Mouse (Mus musculus): ENCODE results near the gene Urb2.

DNA sequence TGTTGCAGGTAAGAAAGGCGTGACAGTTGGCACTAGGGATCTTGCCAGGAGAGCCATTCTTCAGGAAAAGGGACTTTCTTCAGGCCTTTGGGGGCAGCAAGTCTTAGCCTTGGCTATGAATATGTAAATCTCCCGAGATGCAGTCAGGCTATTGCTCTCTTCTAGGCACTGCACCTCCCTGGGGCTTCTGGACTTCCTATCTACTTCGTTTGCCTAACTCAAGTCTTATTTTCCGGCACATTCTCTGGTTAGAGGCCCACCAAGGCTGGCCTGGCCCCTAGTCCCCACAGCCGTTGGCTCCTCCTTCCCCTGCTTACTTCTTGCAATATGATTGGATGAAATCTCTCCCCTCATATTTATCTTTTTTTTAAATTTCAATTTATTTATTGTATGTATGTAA is 67.7 kb downstream of the Urb2 start:
- TF ChIP-seq CTCF (IDR thresholded peaks at IDR 0.05; ENCODE audit: control insufficient read depth, insufficient read depth, insufficient read length) (no peak), MYOD1 (IDR thresholded peaks at IDR 0.05; ENCODE audit: control insufficient read depth, insufficient read length, low read depth) (no peak), USF1 (IDR thresholded peaks at IDR 0.05; ENCODE audit: low read depth) (no peak), MAX (IDR thresholded peaks at IDR 0.05) (no peak), FOSL1 (IDR thresholded peaks at IDR 0.05; ENCODE audit: insufficient read depth, low read length, poor library complexity, severe bottlenecking) (no peak), MYOG (IDR thresholded peaks at IDR 0.05; ENCODE audit: control insufficient read depth, extremely low read depth, insufficient read length) (no peak)

All from C2C12 (cell line).